Mouse (Mus musculus): ENCODE data around the gene Trappc3.

DNA sequence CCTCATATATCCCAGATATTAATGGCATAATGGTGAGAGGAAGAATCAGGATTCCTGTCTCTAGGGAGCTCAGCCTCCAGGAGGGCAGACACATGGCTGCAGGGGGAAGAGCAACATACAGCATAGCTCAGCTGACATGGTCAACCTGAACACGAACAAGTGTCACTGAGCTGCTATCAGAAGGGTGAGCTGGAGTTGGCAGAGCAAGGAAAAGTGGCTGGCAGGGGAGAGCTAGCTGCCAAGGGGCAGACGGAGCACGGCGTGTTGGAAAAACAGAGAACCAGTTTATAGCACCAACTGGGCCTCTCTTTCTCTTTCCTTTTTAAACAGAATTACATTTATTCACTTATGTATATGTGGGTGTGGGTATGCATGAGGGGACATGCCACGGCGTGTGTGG, 19.6 kb upstream of the Trappc3 start:
- TF ChIP-seq CTCF (IDR thresholded peaks at IDR 0.05; ENCODE audit: low read depth, low read length) (no peak), GATA1 (IDR thresholded peaks at IDR 0.05; ENCODE audit: borderline replicate concordance, low read length) (no peak)

Data from G1E (cell line).